Mouse (Mus musculus): ENCODE measurements around the gene Hormad1. TPM values are rescaled to one million over a fixed set of nuclear protein-coding genes. Genes with fewer than 3 reads are reported as not detected.

Hormad1 gene
- polyA plus RNA-seq, 1 experiment from 2014 or later: not detected

Other genes with a start within 250 kb of the Hormad1 start
- 128 and 140 TPM in 2 replicates for gene Cers2, start 244.9 kb upstream of the Hormad1 start, polyA plus RNA-seq (2015; fragmentation: Nextera tagmentation; extraction: Ambion mirVana)
- 20.1 and 21.2 TPM in 2 replicates for gene Setdb1, start 202.5 kb upstream of the Hormad1 start, polyA plus RNA-seq (2015; fragmentation: Nextera tagmentation; extraction: Ambion mirVana)
- not detected in 2 replicates for gene 4930558C23Rik, start 156.8 kb upstream of the Hormad1 start, polyA plus RNA-seq (2015; fragmentation: Nextera tagmentation; extraction: Ambion mirVana)
- 28.6 and 28.7 TPM in 2 replicates for gene Arnt, start 125.3 kb upstream of the Hormad1 start, polyA plus RNA-seq (2015; fragmentation: Nextera tagmentation; extraction: Ambion mirVana)
- 15.5 and 17.0 TPM in 2 replicates for gene Ctsk, start 60.4 kb upstream of the Hormad1 start, polyA plus RNA-seq (2015; fragmentation: Nextera tagmentation; extraction: Ambion mirVana)
- 12.3 and 13.4 TPM in 2 replicates for gene Ctss, start 32.9 kb upstream of the Hormad1 start, polyA plus RNA-seq (2015; fragmentation: Nextera tagmentation; extraction: Ambion mirVana)
- gene Golph3l, start 29.3 kb downstream of the Hormad1 start, polyA plus RNA-seq (2015; fragmentation: Nextera tagmentation; extraction: Ambion mirVana): 23.3 and 24.7 TPM in 2 replicates
- 46.5 and 53.1 TPM in 2 replicates for gene Ensa, start 65.3 kb downstream of the Hormad1 start, polyA plus RNA-seq (2015; fragmentation: Nextera tagmentation; extraction: Ambion mirVana)
- gene Mcl1, start 99.1 kb downstream of the Hormad1 start, polyA plus RNA-seq (2015; fragmentation: Nextera tagmentation; extraction: Ambion mirVana): 36.0 and 36.2 TPM in 2 replicates
- gene Adamtsl4, start 128.2 kb downstream of the Hormad1 start, polyA plus RNA-seq (2015; fragmentation: Nextera tagmentation; extraction: Ambion mirVana): 4.8 and 7.3 TPM in 2 replicates
- gene Ecm1, start 179.9 kb downstream of the Hormad1 start, polyA plus RNA-seq (2015; fragmentation: Nextera tagmentation; extraction: Ambion mirVana): 61.1 and 68.7 TPM in 2 replicates
- gene Tars2, start 200.5 kb downstream of the Hormad1 start, polyA plus RNA-seq (2015; fragmentation: Nextera tagmentation; extraction: Ambion mirVana): 39.5 and 40.0 TPM in 2 replicates

All from heart, embryonic 13.5 days (tissue).